Mouse (Mus musculus) stomach, postnatal 0 days (tissue): ENCODE measurements around the gene Rcor1.

Source experiments
- CTCF ChIP-seq: IDR thresholded peaks from 2 replicates; pipeline ENCODE4 v1.5.1; 2016; ENCODE audit warnings: antibody characterized with exemption, low read depth, mild to moderate bottlenecking, moderate library complexity
- EP300 ChIP-seq: optimal IDR thresholded peaks from 2 replicates; pipeline ENCODE3; 2016; ENCODE audit warnings: antibody characterized with exemption

- TF ChIP-seq CTCF, result no peak
- TF ChIP-seq EP300, result no peak
Measured at GRCm38 (mm10) chr12:111046866-111047265, 7.7 kb downstream of the Rcor1 start.
